Mouse (Mus musculus) stomach, embryonic 15.5 days (tissue): Measurements from ENCODE around the gene Cfap126. TPM values are rescaled to one million over a fixed set of nuclear protein-coding genes. Genes with fewer than 3 reads are reported as not detected.

Experiments used
- ATAC-seq: fragments of 200-750 bp; cut with Nextera tagmentation; 2 replicates; pipeline ENCODE4 v1.8.0; 2017; ENCODE audit warnings: low read depth, moderate number of reproducible peaks, moderate TSS enrichment; ENCODE audit not compliant: insufficient read depth, low FRiP score
- H3K27ac ChIP-seq: fragments of 300-500 bp; sonication (generic); 2 replicates; pipeline ENCODE4 v1.5.1; 2015; ENCODE audit warnings: mild to moderate bottlenecking, inconsistent platforms
- H3K27me3 ChIP-seq: fragments of 300-500 bp; sonication (generic); replicated peaks from 2 replicates; pipeline ENCODE4 v1.6.1; 2015; ENCODE audit warnings: inconsistent platforms
- H3K36me3 ChIP-seq: fragments of 300-500 bp; sonication (generic); 2 replicates; pipeline ENCODE4 v1.6.1; 2015; ENCODE audit warnings: inconsistent platforms
- H3K4me1 ChIP-seq: fragments of 300-500 bp; sonication (generic); 2 replicates; pipeline ENCODE4 v1.6.1; 2015; ENCODE audit warnings: inconsistent platforms
- H3K4me2 ChIP-seq: fragments of 300-500 bp; sonication (generic); 2 replicates; pipeline ENCODE4 v1.6.1; 2015; ENCODE audit warnings: mild to moderate bottlenecking, inconsistent platforms
- H3K4me3 ChIP-seq: fragments of 300-500 bp; sonication (generic); replicated peaks from 2 replicates; pipeline ENCODE4 v1.5.1; 2015; ENCODE audit warnings: inconsistent platforms
- H3K9ac ChIP-seq: fragments of 300-500 bp; sonication (generic); 2 replicates; pipeline ENCODE4 v1.6.1; 2015; ENCODE audit warnings: inconsistent platforms
- H3K9me3 ChIP-seq: fragments of 300-500 bp; sonication (generic); 2 replicates; pipeline ENCODE4 v1.6.1; 2016; ENCODE audit warnings: inconsistent platforms
- WGBS: fragments of 180-500 bp; shearing (Covaris S2); methylation state at CpG from one replicate; pipeline ENCODE4 v1.1.7; 2015; 5-methylcytosine and 5-hydroxymethylcytosine counted together
- microRNA-seq: library from miRNA; unstranded; fragments of <30 nt; microRNA quantifications from one replicate; pipeline ENCODE4, GENCODE M21; 2016
- polyA plus RNA-seq: library from polyadenylated mRNA; unstranded; fragments of >200 nt; fragmentation: Nextera tagmentation; extraction: Ambion mirVana; gene quantifications from 2 replicates; pipeline ENCODE4 v1.2.1, GENCODE M21; 2015

The Cfap126 gene
- polyA plus RNA-seq, 1 experiment from 2014 or later = 2.9 TPM

GRCm38 (mm10) chr1:171162526-171162925 is 48.8 kb downstream of the Cfap126 start:
- Histone ChIP-seq H3K9ac (no peak overlapping the region), H3K9me3 (no peaks in the 10 kb centered on the region), H3K4me2 (no peak overlapping the region), H3K27me3 (0 out of 2 replicates have a peak, but pooled peaks cover 7% of the 10 kb centered on the region), H3K4me3 (no peak overlapping the region), H3K4me1 (peaks cover 9% of the 10 kb centered on the region; the same call in 1 of the 2 replicates), H3K36me3 (no peaks in the 10 kb centered on the region), H3K27ac (no peak overlapping the region)
- ATAC-seq = no peak
- WGBS = 82% methylated on average over 3 of the region's 3 CpGs

GRCm38 (mm10) chr1:171164258-171164657 is 50.5 kb downstream of the Cfap126 start:
- 41% methylated on average over 3 of the region's 3 CpGs for WGBS
- H3K27me3 ChIP-seq = no peaks in the 10 kb centered on the region
- no peaks in the 10 kb centered on the region for H3K36me3 ChIP-seq
- H3K4me1 ChIP-seq = peaks cover 9% of the 10 kb centered on the region; the same call in 1 of the 2 replicates
- no peak overlapping the region for H3K9ac ChIP-seq
- H3K4me2 ChIP-seq = no peak overlapping the region
- H3K27ac ChIP-seq = no peak overlapping the region
- H3K9me3 ChIP-seq = no peaks in the 10 kb centered on the region
- H3K4me3 ChIP-seq = no peak overlapping the region
- ATAC-seq = no peak

GRCm38 (mm10) chr1:171165629-171166345 is 52.1 kb downstream of the Cfap126 start:
- Histone ChIP-seq H3K4me2 (no peak overlapping the region), H3K4me3 (no peak overlapping the region), H3K9ac (no peak overlapping the region), H3K9me3 (no peaks in the 10 kb centered on the region), H3K36me3 (no peaks in the 10 kb centered on the region; the same call in 1 of the 2 replicates), H3K27me3 (no peaks in the 10 kb centered on the region), H3K4me1 (no peaks in the 10 kb centered on the region), H3K27ac (no peak overlapping the region)
- ATAC-seq = no peak
- WGBS = 57% methylated on average over 5 of the region's 5 CpGs

GRCm38 (mm10) chr1:171168906-171169305 is 55.2 kb downstream of the Cfap126 start:
- H3K27ac ChIP-seq = no peak overlapping the region
- 83% methylated on average over 12 of the region's 12 CpGs for WGBS
- no peak overlapping the region for H3K9ac ChIP-seq
- H3K27me3 ChIP-seq = no peaks in the 10 kb centered on the region
- no peak overlapping the region for H3K4me3 ChIP-seq
- H3K4me2 ChIP-seq = no peak overlapping the region
- H3K9me3 ChIP-seq = no peaks in the 10 kb centered on the region
- no peaks in the 10 kb centered on the region; the same call in 1 of the 2 replicates for H3K36me3 ChIP-seq
- no peaks in the 10 kb centered on the region for H3K4me1 ChIP-seq
- no peak for ATAC-seq

GRCm38 (mm10) chr1:171169913-171170312 is 56.2 kb downstream of the Cfap126 start:
- no peaks in the 10 kb centered on the region for H3K4me1 ChIP-seq
- H3K4me2 ChIP-seq = no peak overlapping the region

GRCm38 (mm10) chr1:171171138-171171537 is 57.4 kb downstream of the Cfap126 start:
- WGBS = 61% methylated on average over 3 of the region's 3 CpGs
- no peak overlapping the region for H3K9ac ChIP-seq
- no peaks in the 10 kb centered on the region for H3K27me3 ChIP-seq
- H3K27ac ChIP-seq = no peak overlapping the region
- H3K4me2 ChIP-seq = no peak overlapping the region
- no peak for ATAC-seq
- H3K4me1 ChIP-seq = no peaks in the 10 kb centered on the region
- H3K4me3 ChIP-seq = no peak overlapping the region
- H3K36me3 ChIP-seq = no peaks in the 10 kb centered on the region; the same call in 1 of the 2 replicates
- no peaks in the 10 kb centered on the region for H3K9me3 ChIP-seq

More at GRCm38 (mm10) chr1:171169913-171170312, 56.2 kb downstream of the Cfap126 start:
- H3K4me3 ChIP-seq = no peak overlapping the region
- WGBS = 35% methylated on average over 3 of the region's 3 CpGs
- no peaks in the 10 kb centered on the region for H3K9me3 ChIP-seq
- ATAC-seq = no peak
- no peaks in the 10 kb centered on the region for H3K27me3 ChIP-seq
- no peak overlapping the region for H3K9ac ChIP-seq
- H3K36me3 ChIP-seq = no peaks in the 10 kb centered on the region; the same call in 1 of the 2 replicates
- H3K27ac ChIP-seq = 0 out of 2 replicates have a peak overlapping the region, but pooled peaks have one; percentile 38

GRCm38 (mm10) chr1:171172779-171173178 is 59.1 kb downstream of the Cfap126 start:
- 91% methylated on average over 8 of the region's 8 CpGs for WGBS
- Histone ChIP-seq H3K9ac (no peak overlapping the region), H3K27me3 (no peaks in the 10 kb centered on the region), H3K4me1 (no peaks in the 10 kb centered on the region), H3K4me2 (no peak overlapping the region), H3K9me3 (no peaks in the 10 kb centered on the region), H3K4me3 (no peak overlapping the region), H3K36me3 (no peaks in the 10 kb centered on the region; the same call in 1 of the 2 replicates), H3K27ac (no peak overlapping the region)
- ATAC-seq = no peak

Small RNAs within 50 kb of the gene (microRNA-seq; reads per million reads assigned to microRNA genes)
- not detected for gene Gm27552
- gene Gm27844 = not detected
- 2.5 reads per million, percentile 7 among the genes with 10 or more reads in this experiment for gene Mir6546

Other genes with a start within 250 kb of the Cfap126 start
- gene Atf6, start 246.1 kb upstream of the Cfap126 start, polyA plus RNA-seq = 8.9 and 9.5 TPM in 2 replicates
- 1.1 TPM in 2 replicates for gene Gm26620, start 228.9 kb upstream of the Cfap126 start, polyA plus RNA-seq
- 47.1 and 47.3 TPM in 2 replicates for gene Dusp12, start 228.4 kb upstream of the Cfap126 start, polyA plus RNA-seq
- 0.17 TPM in 1 of 2 replicates, not detected in the other for gene Fcrlb, start 201.0 kb upstream of the Cfap126 start, polyA plus RNA-seq
- gene Fcrla, start 186.3 kb upstream of the Cfap126 start, polyA plus RNA-seq = 0.21 and 0.23 TPM in 2 replicates
- 2.1 and 3.2 TPM in 2 replicates for gene Fcgr2b, start 137.4 kb upstream of the Cfap126 start, polyA plus RNA-seq
- gene Fcgr4, start 95.0 kb upstream of the Cfap126 start, polyA plus RNA-seq = 1.3 and 1.7 TPM in 2 replicates
- gene Fcgr3, start 49.0 kb upstream of the Cfap126 start, polyA plus RNA-seq = 18.7 and 18.8 TPM in 2 replicates
- gene Sdhc, start 36.7 kb downstream of the Cfap126 start, polyA plus RNA-seq = 258 and 282 TPM in 2 replicates
- 1.8 and 2.2 TPM in 2 replicates for gene Mpz, start 36.8 kb downstream of the Cfap126 start, polyA plus RNA-seq
- gene Pcp4l1, start 82.3 kb downstream of the Cfap126 start, polyA plus RNA-seq = 29.8 and 32.8 TPM in 2 replicates
- gene Nr1i3, start 100.1 kb downstream of the Cfap126 start, polyA plus RNA-seq = 1.6 and 2.0 TPM in 2 replicates
- 22.4 and 29.0 TPM in 2 replicates for gene Tomm40l, start 108.6 kb downstream of the Cfap126 start, polyA plus RNA-seq
- 158 and 523 TPM in 2 replicates for gene Apoa2, start 111.1 kb downstream of the Cfap126 start, polyA plus RNA-seq
- gene Fcer1g, start 120.4 kb downstream of the Cfap126 start, polyA plus RNA-seq = 72.6 and 82.0 TPM in 2 replicates
- gene Adamts4, start 136.5 kb downstream of the Cfap126 start, polyA plus RNA-seq = 8.5 and 8.8 TPM in 2 replicates
- 238 and 270 TPM in 2 replicates for gene Ndufs2, start 137.5 kb downstream of the Cfap126 start, polyA plus RNA-seq
- gene B4galt3, start 156.4 kb downstream of the Cfap126 start, polyA plus RNA-seq = 66.4 and 67.4 TPM in 2 replicates
- gene Ppox, start 167.3 kb downstream of the Cfap126 start, polyA plus RNA-seq = 46.5 and 51.8 TPM in 2 replicates
- 67.8 and 69.8 TPM in 2 replicates for gene Usp21, start 174.1 kb downstream of the Cfap126 start, polyA plus RNA-seq
- gene Ufc1, start 181.1 kb downstream of the Cfap126 start, polyA plus RNA-seq = 94.9 and 115 TPM in 2 replicates
- gene Dedd, start 215.2 kb downstream of the Cfap126 start, polyA plus RNA-seq = 43.1 and 44.7 TPM in 2 replicates
- 42.0 and 46.4 TPM in 2 replicates for gene Nit1, start 231.7 kb downstream of the Cfap126 start, polyA plus RNA-seq
- 97.2 and 99.5 TPM in 2 replicates for gene Pfdn2, start 231.8 kb downstream of the Cfap126 start, polyA plus RNA-seq
- gene Klhdc9, start 246.9 kb downstream of the Cfap126 start, polyA plus RNA-seq = 1.0 and 1.8 TPM in 2 replicates